Mouse (Mus musculus) stomach, adult 2 months (tissue): ENCODE measurements around the gene Actl6b. TPM values are rescaled to one million over a fixed set of nuclear protein-coding genes. Genes with fewer than 3 reads are reported as not detected.

Experiments
- polyA plus RNA-seq: library from polyadenylated mRNA; depleted of rRNA; stranded (reverse); fragments of >200 nt; gene quantifications from 2 replicates; pipeline ENCODE4 v1.2.3, GENCODE M21; 2012; rRNA removed

Gene Actl6b
- 0.78 and 1.4 TPM in 2 replicates for polyA plus RNA-seq

GRCm38 (mm10) chr5:137553411-137553837 lies at the start of gene Actl6b:
Gene Actl6b (plus strand): TSS chr5:137553517.

DNA sequence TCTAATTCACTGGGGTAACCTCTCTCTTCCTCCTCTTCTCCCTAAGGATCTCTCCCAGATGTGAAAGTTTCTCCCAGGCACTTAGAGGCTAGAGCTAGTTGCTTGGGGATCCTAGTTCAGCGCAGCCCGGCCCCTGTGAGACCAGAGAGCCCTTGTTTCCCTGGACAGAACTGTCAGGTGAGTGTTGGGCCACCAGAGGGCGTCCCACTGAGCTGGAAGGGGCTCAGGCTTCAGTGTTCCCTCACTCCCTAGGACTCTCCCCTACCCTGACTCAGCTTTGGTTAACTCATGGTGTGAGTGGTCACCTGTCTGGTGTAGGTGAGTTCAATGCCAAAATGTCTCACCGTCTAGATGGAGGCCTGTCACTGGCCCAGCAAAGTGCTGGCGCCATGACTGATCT lies 34.9 kb upstream of the Actl6b start, which contains the start of gene Gigyf1:
Gigyf1 (plus strand) TSS at position 113 of the 400 bp plus-strand sequence.

GRCm38 (mm10) chr5:137533117-137533827 lies 20.0 kb upstream of the Actl6b start, which contains the start of the genes Epo and Gnb2:
Gene Epo (minus strand): TSS chr5:137533242.
Gene Gnb2 (minus strand): TSS chr5:137533510.

GRCm38 (mm10) chr5:137569665-137570064 lies 16.3 kb downstream of the Actl6b start, which contains the start of gene Tfr2:
Gene Tfr2 (plus strand): TSS chr5:137569840.

GRCm38 (mm10) chr5:137600619-137601364 lies 47.5 kb downstream of the Actl6b start, which contains the start of gene Mospd3:
Gene Mospd3 (minus strand): TSS chr5:137601058.

GRCm38 (mm10) chr5:137613550-137613949 lies 60.2 kb downstream of the Actl6b start, which contains the start of gene Pcolce:
Gene Pcolce (minus strand): TSS chr5:137613784.

Other genes with a start within 250 kb of the Actl6b start
- gene Srrt, start 245.8 kb upstream of the Actl6b start, polyA plus RNA-seq = 78.2 and 78.7 TPM in 2 replicates
- gene Trip6, start 239.1 kb upstream of the Actl6b start, polyA plus RNA-seq = 25.8 and 29.0 TPM in 2 replicates
- gene Slc12a9, start 219.9 kb upstream of the Actl6b start, polyA plus RNA-seq = 11.6 and 13.8 TPM in 2 replicates
- 10.5 and 12.4 TPM in 2 replicates for gene Ephb4, start 203.4 kb upstream of the Actl6b start, polyA plus RNA-seq
- 0.40 and 0.66 TPM in 2 replicates for gene Zan, start 76.5 kb upstream of the Actl6b start, polyA plus RNA-seq
- gene Pop7, start 51.0 kb upstream of the Actl6b start, polyA plus RNA-seq = 24.5 and 34.1 TPM in 2 replicates
- 9.9 and 13.0 TPM in 2 replicates for gene Gigyf1, start 35.0 kb upstream of the Actl6b start, polyA plus RNA-seq
- not detected in 2 replicates for gene Epo, start 20.3 kb upstream of the Actl6b start, polyA plus RNA-seq
- gene Gnb2, start 20.0 kb upstream of the Actl6b start, polyA plus RNA-seq = 621 and 843 TPM in 2 replicates
- gene Tfr2, start 16.3 kb downstream of the Actl6b start, polyA plus RNA-seq = 0.61 and 0.76 TPM in 2 replicates
- gene Mospd3, start 47.5 kb downstream of the Actl6b start, polyA plus RNA-seq = 93.4 and 111 TPM in 2 replicates
- gene Pcolce, start 60.3 kb downstream of the Actl6b start, polyA plus RNA-seq = 82.5 and 87.8 TPM in 2 replicates
- gene Fbxo24, start 75.5 kb downstream of the Actl6b start, polyA plus RNA-seq = 0.65 and 0.66 TPM in 2 replicates
- 19.9 and 26.0 TPM in 2 replicates for gene Lrch4, start 75.6 kb downstream of the Actl6b start, polyA plus RNA-seq
- 13.3 and 15.3 TPM in 2 replicates for gene Gm20605, start 75.7 kb downstream of the Actl6b start, polyA plus RNA-seq
- 68.8 and 109 TPM in 2 replicates for gene Sap25, start 87.8 kb downstream of the Actl6b start, polyA plus RNA-seq
- 0.51 and 0.54 TPM in 2 replicates for gene Irs3, start 92.2 kb downstream of the Actl6b start, polyA plus RNA-seq
- 10.0 and 11.3 TPM in 2 replicates for gene Agfg2, start 131.2 kb downstream of the Actl6b start, polyA plus RNA-seq
- 3.5 and 5.9 TPM in 2 replicates for gene Nyap1, start 188.1 kb downstream of the Actl6b start, polyA plus RNA-seq
- gene Tsc22d4, start 192.2 kb downstream of the Actl6b start, polyA plus RNA-seq = 77.2 and 105 TPM in 2 replicates
- gene Ppp1r35, start 225.3 kb downstream of the Actl6b start, polyA plus RNA-seq = 33.3 and 51.9 TPM in 2 replicates
- gene Mepce, start 234.1 kb downstream of the Actl6b start, polyA plus RNA-seq = 9.1 and 12.3 TPM in 2 replicates
- gene Zcwpw1, start 234.3 kb downstream of the Actl6b start, polyA plus RNA-seq = 0.03 and 0.16 TPM in 2 replicates